Mouse (Mus musculus) olfactory bulb, adult 2 months (tissue): ENCODE results near the gene Fam57b. TPM values are rescaled to one million over a fixed set of nuclear protein-coding genes. Genes with fewer than 3 reads are reported as not detected.

Experiments used
- H3K27ac ChIP-seq: fragments of 200-500 bp; 2 replicates; pipeline ENCODE4 v1.5.1; 2012; ENCODE audit warnings: low read depth, low read length; ENCODE audit not compliant: insufficient read depth
- H3K4me1 ChIP-seq: fragments of 200-500 bp; 2 replicates; pipeline ENCODE4 v1.6.1; 2012; ENCODE audit warnings: low read length; ENCODE audit not compliant: control insufficient read depth, insufficient read depth
- H3K4me3 ChIP-seq: fragments of 200-500 bp; 2 replicates; pipeline ENCODE4 v1.5.1; 2012; ENCODE audit warnings: mild to moderate bottlenecking, low read depth, low read length, moderate library complexity; ENCODE audit not compliant: insufficient read depth
- CTCF ChIP-seq: fragments of 200-500 bp; IDR thresholded peaks from 2 replicates; pipeline ENCODE4 v1.5.1; 2012; ENCODE audit warnings: low read depth, mild to moderate bottlenecking, low read length, moderate library complexity; ENCODE audit not compliant: insufficient read depth
- POLR2A ChIP-seq: fragments of 200-500 bp; IDR thresholded peaks from 2 replicates; pipeline ENCODE4 v1.6.1; 2012; ENCODE audit warnings: mild to moderate bottlenecking, low read depth, low read length, moderate library complexity; ENCODE audit not compliant: insufficient read depth
- WGBS: fragments of 180-500 bp; shearing (Covaris S2); methylation state at CpG from one replicate; pipeline ENCODE4 v1.1.7; 2018; 5-methylcytosine and 5-hydroxymethylcytosine counted together
- polyA plus RNA-seq: library from polyadenylated mRNA; stranded (reverse); fragments of >200 nt; gene quantifications from 2 replicates; pipeline ENCODE4 v1.2.4, GENCODE M21; 2012; ENCODE audit warnings: low replicate concordance; ENCODE audit not compliant: missing spikeins, insufficient read depth, insufficient read length

Gene Fam57b
- polyA plus RNA-seq, 1 experiment, result not detected

GRCm38 (mm10) chr7:126761529-126762067, 35.9 kb upstream of the Fam57b start:
- Histone ChIP-seq H3K27ac (peak overlapping the region; percentile 63), H3K4me3 (no peak overlapping the region), H3K4me1 (peaks cover 52% of the 10 kb centered on the region)
- WGBS, result 58% methylated on average over 6 of the region's 6 CpGs
- TF ChIP-seq CTCF (no peak), POLR2A (no peak)

GRCm38 (mm10) chr7:126762471-126763008, 34.9 kb upstream of the Fam57b start:
- WGBS, result 27% methylated on average over 17 of the region's 17 CpGs
- H3K27ac ChIP-seq, result peak overlapping the region; percentile 63
- peaks cover 52% of the 10 kb centered on the region for H3K4me1 ChIP-seq
- no peak for TF ChIP-seq CTCF
- TF ChIP-seq POLR2A, result no peak
- H3K4me3 ChIP-seq, result peak overlapping the region; percentile 35

- Histone ChIP-seq H3K27ac (no peak overlapping the region), H3K4me3 (no peak overlapping the region), H3K4me1 (peaks cover 40% of the 10 kb centered on the region)
- 69% methylated on average over 9 of the region's 9 CpGs for WGBS
- no peak for TF ChIP-seq CTCF
- TF ChIP-seq POLR2A, result no peak
These were observed 31.9 kb upstream of the Fam57b start for GRCm38 (mm10) chr7:126765540-126765939.

DNA sequence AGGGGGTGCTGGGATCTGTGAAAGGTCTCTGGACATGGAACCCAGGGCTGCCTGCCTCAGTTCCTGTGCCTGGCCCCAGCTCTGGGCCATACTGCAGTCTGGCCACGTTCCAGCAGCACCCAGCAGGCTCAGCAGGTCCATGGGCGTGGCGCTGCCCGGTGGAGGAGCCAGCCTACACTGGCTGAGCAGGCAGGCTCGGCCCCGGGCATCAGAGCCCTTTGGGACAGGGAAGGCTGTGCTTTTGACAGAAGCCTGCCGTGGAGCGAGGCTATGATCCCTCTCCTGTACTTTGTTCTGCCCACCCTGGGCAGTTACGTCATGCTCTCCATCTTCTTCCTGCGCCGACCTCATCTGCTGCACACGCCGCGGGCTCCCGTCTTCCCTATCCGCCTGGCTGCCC, 31.3 kb upstream of the Fam57b start, which contains the start of gene Gdpd3:
Gene Gdpd3 (plus strand): TSS at position 134 of the 400 bp plus-strand sequence.
- Histone ChIP-seq H3K27ac (no peak within 1 kb of the TSS), H3K4me3 (no peak within 1 kb of the TSS), H3K4me1 (peaks cover 38% of the 10 kb centered on the region)
- 92% methylated on average over 16 of the region's 16 CpGs for WGBS
- TF ChIP-seq CTCF, result no peak
- TF ChIP-seq POLR2A, result no peak

DNA sequence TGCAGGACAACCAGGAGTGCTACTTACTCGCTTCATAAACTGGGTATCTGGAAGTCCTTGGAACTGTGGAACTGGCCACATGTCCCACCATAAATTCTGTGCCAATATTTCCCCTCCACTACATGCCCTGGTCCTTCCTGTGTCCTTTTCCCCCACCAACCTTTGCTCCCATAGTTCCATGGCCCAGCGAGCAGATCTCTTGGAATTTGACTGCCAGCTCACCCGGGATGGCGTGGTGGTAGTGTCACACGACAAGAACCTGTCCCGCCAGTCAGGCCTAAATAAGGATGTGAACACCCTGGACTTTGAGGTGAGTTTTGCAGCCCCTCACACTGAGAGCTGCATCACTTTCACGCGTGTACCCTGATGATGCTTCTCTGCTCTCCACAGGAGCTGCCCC, 30.5 kb upstream of the Fam57b start:
- Histone ChIP-seq H3K4me3 (no peak overlapping the region), H3K27ac (no peak overlapping the region), H3K4me1 (peaks cover 32% of the 10 kb centered on the region)
- TF ChIP-seq POLR2A, result no peak
- no peak for TF ChIP-seq CTCF
- 90% methylated on average over 8 of the region's 8 CpGs for WGBS

DNA sequence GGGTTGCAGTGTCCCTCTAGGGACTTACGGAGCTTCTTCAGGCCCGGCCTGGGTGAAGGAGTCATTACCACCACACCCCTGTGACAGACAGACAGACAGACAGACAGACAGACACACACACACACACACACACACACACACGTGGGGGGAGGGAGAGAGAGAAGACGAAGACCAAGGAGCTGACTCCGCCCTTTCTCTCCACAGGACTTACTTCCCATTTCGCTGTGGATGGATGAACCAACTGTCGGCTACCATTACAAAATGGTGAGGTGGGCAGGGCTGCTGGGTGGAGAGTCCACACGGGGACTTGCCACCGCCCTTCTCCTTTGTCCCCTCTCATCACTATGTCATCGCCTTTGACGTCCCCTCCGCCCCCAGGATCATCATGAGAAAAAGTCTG, 26.7 kb upstream of the Fam57b start:
- Histone ChIP-seq H3K4me3 (no peak overlapping the region), H3K27ac (no peak overlapping the region), H3K4me1 (peaks cover 5% of the 10 kb centered on the region)
- 85% methylated on average over 12 of the region's 12 CpGs for WGBS
- TF ChIP-seq CTCF (no peak), POLR2A (no peak)

DNA sequence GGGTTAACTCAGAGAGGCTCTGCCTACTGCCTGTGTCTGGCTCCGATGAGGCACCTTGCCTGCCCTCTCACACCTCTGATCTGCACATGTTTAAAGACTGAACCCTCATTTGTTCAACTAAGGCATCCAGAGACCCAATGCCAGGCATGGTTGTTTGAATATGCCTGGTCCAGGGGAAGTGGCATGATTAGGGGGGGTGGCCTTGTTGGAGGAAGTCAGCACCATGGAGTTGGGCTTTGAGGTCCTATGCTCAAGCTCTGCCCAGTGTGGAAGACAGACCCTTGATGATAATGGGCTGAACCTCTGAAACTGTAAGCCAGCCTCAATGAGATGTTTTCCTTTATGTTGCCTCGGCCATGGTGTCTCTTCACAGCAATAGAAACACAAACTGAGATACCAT, 24.1 kb upstream of the Fam57b start:
- H3K27ac ChIP-seq, result no peak overlapping the region
- no peak for TF ChIP-seq CTCF
- no peak for TF ChIP-seq POLR2A
- H3K4me3 ChIP-seq, result no peak overlapping the region
- WGBS, result 84% methylated on average over 2 of the region's 2 CpGs
- peaks cover 17% of the 10 kb centered on the region for H3K4me1 ChIP-seq

DNA sequence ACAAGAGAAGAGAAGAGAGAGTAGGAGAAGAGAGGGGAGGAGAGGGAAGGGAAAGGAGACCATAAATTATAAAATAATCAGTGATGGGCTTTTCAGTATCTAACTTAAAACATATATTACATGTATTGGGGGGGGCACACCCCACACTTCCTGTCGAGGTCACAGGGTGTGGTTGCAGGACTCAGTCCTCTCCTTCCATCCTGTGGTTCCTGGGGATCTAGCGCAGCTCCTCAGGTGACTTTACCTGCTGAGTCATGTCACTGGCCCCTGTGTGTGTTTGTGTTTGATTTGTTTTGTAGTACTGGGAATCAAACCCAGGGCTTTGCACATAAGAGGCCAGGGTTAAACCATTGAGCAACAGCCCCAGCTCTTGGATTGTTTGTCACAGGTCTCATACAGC, 23.0 kb upstream of the Fam57b start:
- Histone ChIP-seq H3K4me1 (peaks cover 17% of the 10 kb centered on the region), H3K4me3 (no peak overlapping the region), H3K27ac (no peak overlapping the region)
- 78% methylated on average over 2 of the region's 2 CpGs for WGBS
- no peak for TF ChIP-seq POLR2A
- TF ChIP-seq CTCF, result no peak

DNA sequence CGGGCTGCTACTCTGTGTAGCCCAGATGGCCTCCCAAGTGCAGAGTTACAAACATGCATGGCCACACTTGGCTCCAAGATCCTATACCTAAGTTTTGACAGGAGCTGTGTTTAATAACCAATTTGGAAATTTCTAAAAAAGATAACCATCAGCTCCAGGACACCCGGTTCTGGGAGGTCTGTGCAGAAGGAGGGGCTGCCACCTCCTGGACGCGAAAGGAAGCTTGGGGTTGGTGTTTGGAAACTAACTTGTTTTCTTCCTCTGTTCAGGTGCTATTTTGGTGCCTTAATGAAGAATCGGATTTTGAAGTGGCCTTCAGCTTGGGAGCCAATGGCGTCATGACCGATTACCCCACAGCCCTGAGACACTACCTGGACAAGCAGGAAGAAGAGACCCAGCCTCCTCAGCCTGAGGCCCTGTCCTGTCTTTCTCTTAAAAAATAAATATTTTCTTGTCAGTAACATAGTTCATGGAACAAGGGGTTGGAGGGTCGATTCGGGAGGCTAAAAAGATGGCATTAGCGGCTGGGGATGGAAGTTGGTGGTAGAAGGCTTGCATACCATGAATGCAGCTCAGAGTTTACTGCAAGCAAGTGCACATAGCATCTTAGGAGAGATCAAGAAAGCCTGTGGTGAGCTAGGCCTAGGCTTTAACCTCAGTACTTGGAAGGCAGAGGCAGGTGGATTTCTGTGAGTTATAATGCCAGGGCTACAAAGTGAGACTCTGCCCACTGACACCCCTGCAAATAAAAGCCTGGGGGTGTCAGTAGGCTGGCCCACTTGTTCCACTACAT, 22.1 kb upstream of the Fam57b start:
- WGBS, result 70% methylated on average over 10 of the region's 10 CpGs
- Histone ChIP-seq H3K27ac (no peak overlapping the region), H3K4me3 (no peak overlapping the region), H3K4me1 (peaks cover 21% of the 10 kb centered on the region)
- no peak for TF ChIP-seq CTCF
- no peak for TF ChIP-seq POLR2A
